Mouse (Mus musculus): ENCODE results near the gene Slc12a8. TPM values are rescaled to one million over a fixed set of nuclear protein-coding genes. Genes with fewer than 3 reads are reported as not detected.

The Slc12a8 gene
- total RNA-seq, 1 experiment: 3.7 TPM

DNA sequence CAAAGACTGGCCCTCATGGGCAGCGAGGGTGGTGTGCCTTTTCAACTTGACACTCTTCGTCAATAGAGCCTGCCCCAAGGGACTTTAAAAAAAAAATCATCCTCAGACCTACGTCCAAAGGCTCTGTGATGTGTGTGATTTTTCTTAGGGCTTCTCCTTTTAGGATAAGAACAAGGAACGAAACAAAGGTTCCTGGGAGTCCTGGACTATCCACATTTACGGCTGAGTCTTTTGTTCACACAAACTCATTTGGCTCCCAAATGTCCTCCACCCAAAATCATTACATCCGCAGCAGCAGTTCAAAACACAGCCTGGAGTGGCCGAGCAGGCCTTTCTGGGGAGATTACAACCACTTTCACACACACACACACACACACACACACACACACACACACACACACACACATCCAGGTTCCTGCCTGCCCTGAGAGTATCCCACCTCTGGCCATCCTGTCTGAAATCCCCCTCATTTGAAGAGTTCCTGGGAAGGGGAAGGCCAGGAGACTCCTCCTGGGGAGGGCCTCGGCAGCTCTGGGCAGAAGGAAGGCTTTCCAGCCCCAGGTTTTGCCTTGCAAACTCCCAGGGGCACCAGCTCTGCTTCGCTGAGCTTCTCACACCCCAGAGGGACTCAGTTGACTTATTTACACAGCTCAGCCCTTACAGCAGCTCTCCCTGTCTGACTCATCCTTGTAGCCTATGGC lies 180.6 kb downstream of the Slc12a8 start:
- no peak for DNase-seq (ENCODE audit: low read depth, low spot score)
- Histone ChIP-seq H3K9ac (ENCODE audit: insufficient read depth, low read depth, low read length, poor library complexity, severe bottlenecking) (no peak overlapping the region), H3K4me3 (ENCODE audit: insufficient read depth in 1 of 2, low read depth in 1 of 2, low read length in 2 of 2, poor library complexity in 1 of 2, severe bottlenecking in 1 of 2) (no peak overlapping the region), H3K27ac (ENCODE audit: insufficient read depth, low read depth, low read length, poor library complexity, severe bottlenecking) (no peak overlapping the region), H3K4me1 (ENCODE audit: control insufficient read depth in 2 of 2, insufficient read depth in 2 of 2, low read length in 2 of 2, poor library complexity in 1 of 2) (no peaks in the 10 kb centered on the region), H3K36me3 (ENCODE audit: control insufficient read depth, insufficient read depth, low read length, poor library complexity, severe bottlenecking) (no peaks in the 10 kb centered on the region), H3K9me3 (ENCODE audit: control insufficient read depth, insufficient read depth, low read depth, low read length) (no peaks in the 10 kb centered on the region)
- TF ChIP-seq CHD2 (IDR thresholded peaks at IDR 0.05; ENCODE audit: low read depth, low read length) (no peak), HCFC1 (IDR thresholded peaks at IDR 0.05; ENCODE audit: borderline replicate concordance, insufficient read depth, low read length) (no peak), MAFK (IDR thresholded peaks at IDR 0.05; ENCODE audit: insufficient read depth, low read depth, low read length) (no peak), ZC3H11A (IDR thresholded peaks at IDR 0.05; ENCODE audit: borderline replicate concordance, low read depth, low read length) (no peak), ZNF384 (IDR thresholded peaks at IDR 0.05; ENCODE audit: low read depth, low read length) (no peak)
- in situ Hi-C loops (cut with MboI; ENCODE audit: low sequenced_read_pairs in 2 of 2, unreplicated experiment in 2 of 2): no loop called here

DNA sequence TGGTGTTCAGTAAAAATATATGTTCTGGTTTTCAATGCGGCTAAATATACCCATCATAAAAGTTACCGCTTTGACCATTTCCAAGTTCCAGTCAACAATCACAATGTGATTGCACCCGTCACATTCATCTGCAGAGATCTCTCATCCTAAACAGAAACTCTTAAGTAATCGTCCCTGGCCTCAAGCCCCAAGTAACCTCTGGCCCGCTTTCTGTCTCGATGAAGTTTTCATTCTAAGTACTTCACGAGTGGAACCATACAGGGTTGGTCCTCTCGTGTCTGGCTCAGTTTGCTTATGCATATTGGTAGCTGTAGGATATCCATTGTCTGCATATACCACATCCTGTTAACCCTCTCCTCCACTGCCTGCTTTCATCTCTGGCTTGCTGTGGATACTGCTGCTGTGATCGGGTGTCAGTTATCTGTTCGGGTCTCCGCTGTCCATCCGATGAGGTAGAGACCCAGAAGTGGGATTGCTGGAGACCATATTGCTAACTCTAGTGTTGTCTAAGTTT lies 181.2 kb downstream of the Slc12a8 start:
- Histone ChIP-seq H3K9me3 (ENCODE audit: control insufficient read depth, insufficient read depth, low read depth, low read length) (no peaks in the 10 kb centered on the region), H3K4me1 (ENCODE audit: control insufficient read depth in 2 of 2, insufficient read depth in 2 of 2, low read length in 2 of 2, poor library complexity in 1 of 2) (no peaks in the 10 kb centered on the region), H3K9ac (ENCODE audit: insufficient read depth, low read depth, low read length, poor library complexity, severe bottlenecking) (no peak overlapping the region), H3K36me3 (ENCODE audit: control insufficient read depth, insufficient read depth, low read length, poor library complexity, severe bottlenecking) (no peaks in the 10 kb centered on the region), H3K27ac (ENCODE audit: insufficient read depth, low read depth, low read length, poor library complexity, severe bottlenecking) (no peak overlapping the region), H3K4me3 (ENCODE audit: insufficient read depth in 1 of 2, low read depth in 1 of 2, low read length in 2 of 2, poor library complexity in 1 of 2, severe bottlenecking in 1 of 2) (no peak overlapping the region)
- TF ChIP-seq ZC3H11A (IDR thresholded peaks at IDR 0.05; ENCODE audit: borderline replicate concordance, low read depth, low read length): no peak
- in situ Hi-C loops (cut with MboI; ENCODE audit: low sequenced_read_pairs in 2 of 2, unreplicated experiment in 2 of 2): no loop called here
- DNase-seq (ENCODE audit: low read depth, low spot score): no peak

- Histone ChIP-seq H3K4me1 (ENCODE audit: control insufficient read depth in 2 of 2, insufficient read depth in 2 of 2, low read length in 2 of 2, poor library complexity in 1 of 2) (no peaks in the 10 kb centered on the region), H3K9me3 (ENCODE audit: control insufficient read depth, insufficient read depth, low read depth, low read length) (no peaks in the 10 kb centered on the region), H3K4me3 (ENCODE audit: insufficient read depth in 1 of 2, low read depth in 1 of 2, low read length in 2 of 2, poor library complexity in 1 of 2, severe bottlenecking in 1 of 2) (no peak overlapping the region), H3K9ac (ENCODE audit: insufficient read depth, low read depth, low read length, poor library complexity, severe bottlenecking) (no peak overlapping the region), H3K36me3 (ENCODE audit: control insufficient read depth, insufficient read depth, low read length, poor library complexity, severe bottlenecking) (no peaks in the 10 kb centered on the region), H3K27ac (ENCODE audit: insufficient read depth, low read depth, low read length, poor library complexity, severe bottlenecking) (no peak overlapping the region)
- TF ChIP-seq HCFC1 (IDR thresholded peaks at IDR 0.05; ENCODE audit: borderline replicate concordance, insufficient read depth, low read length): no peak
- no peak for TF ChIP-seq ZC3H11A (IDR thresholded peaks at IDR 0.05; ENCODE audit: borderline replicate concordance, low read depth, low read length)
- TF ChIP-seq ZNF384 (IDR thresholded peaks at IDR 0.05; ENCODE audit: low read depth, low read length): no peak
- TF ChIP-seq MAFK (IDR thresholded peaks at IDR 0.05; ENCODE audit: insufficient read depth, low read depth, low read length): no peak
- TF ChIP-seq CHD2 (IDR thresholded peaks at IDR 0.05; ENCODE audit: low read depth, low read length): no peak
- in situ Hi-C loops (cut with MboI; ENCODE audit: low sequenced_read_pairs in 2 of 2, unreplicated experiment in 2 of 2): no loop called here
- no peak for DNase-seq (ENCODE audit: low read depth, low spot score)
These were observed 183.5 kb downstream of the Slc12a8 start for GRCm38 (mm10) chr16:33700584-33700983.

DNA sequence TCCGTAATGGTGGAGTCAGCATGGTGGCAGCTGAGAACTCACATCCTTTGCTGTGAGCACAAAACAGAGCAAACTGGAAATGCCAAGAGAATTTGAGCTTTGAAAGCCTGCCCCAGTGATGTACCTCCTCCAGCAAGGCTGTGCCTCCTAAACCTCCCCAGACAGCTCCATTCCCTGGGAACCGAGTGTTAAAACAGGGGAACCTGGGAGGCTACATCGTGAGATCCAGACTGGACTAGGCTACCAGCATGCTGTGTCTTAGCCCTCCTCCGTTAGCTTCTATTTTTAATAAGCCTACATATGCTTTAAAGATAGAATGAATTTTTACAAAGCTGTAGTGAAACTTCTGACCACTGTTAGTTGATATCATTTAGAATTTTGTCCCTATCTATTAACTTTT lies 184.7 kb downstream of the Slc12a8 start:
- Histone ChIP-seq H3K27ac (ENCODE audit: insufficient read depth, low read depth, low read length, poor library complexity, severe bottlenecking) (no peak overlapping the region), H3K4me1 (ENCODE audit: control insufficient read depth in 2 of 2, insufficient read depth in 2 of 2, low read length in 2 of 2, poor library complexity in 1 of 2) (no peaks in the 10 kb centered on the region), H3K9me3 (ENCODE audit: control insufficient read depth, insufficient read depth, low read depth, low read length) (no peaks in the 10 kb centered on the region), H3K4me3 (ENCODE audit: insufficient read depth in 1 of 2, low read depth in 1 of 2, low read length in 2 of 2, poor library complexity in 1 of 2, severe bottlenecking in 1 of 2) (no peak overlapping the region), H3K9ac (ENCODE audit: insufficient read depth, low read depth, low read length, poor library complexity, severe bottlenecking) (no peak overlapping the region), H3K36me3 (ENCODE audit: control insufficient read depth, insufficient read depth, low read length, poor library complexity, severe bottlenecking) (no peaks in the 10 kb centered on the region)
- TF ChIP-seq ZC3H11A (IDR thresholded peaks at IDR 0.05; ENCODE audit: borderline replicate concordance, low read depth, low read length): no peak
- no peak for TF ChIP-seq MAFK (IDR thresholded peaks at IDR 0.05; ENCODE audit: insufficient read depth, low read depth, low read length)
- TF ChIP-seq CHD2 (IDR thresholded peaks at IDR 0.05; ENCODE audit: low read depth, low read length): no peak
- TF ChIP-seq ZNF384 (IDR thresholded peaks at IDR 0.05; ENCODE audit: low read depth, low read length): no peak
- TF ChIP-seq HCFC1 (IDR thresholded peaks at IDR 0.05; ENCODE audit: borderline replicate concordance, insufficient read depth, low read length): no peak
- in situ Hi-C loops (cut with MboI; ENCODE audit: low sequenced_read_pairs in 2 of 2, unreplicated experiment in 2 of 2): no loop called here
- DNase-seq (ENCODE audit: low read depth, low spot score): no peak

- Histone ChIP-seq H3K9me3 (ENCODE audit: control insufficient read depth, insufficient read depth, low read depth, low read length) (no peaks in the 10 kb centered on the region), H3K9ac (ENCODE audit: insufficient read depth, low read depth, low read length, poor library complexity, severe bottlenecking) (no peak overlapping the region), H3K27ac (ENCODE audit: insufficient read depth, low read depth, low read length, poor library complexity, severe bottlenecking) (no peak overlapping the region), H3K36me3 (ENCODE audit: control insufficient read depth, insufficient read depth, low read length, poor library complexity, severe bottlenecking) (no peaks in the 10 kb centered on the region), H3K4me1 (ENCODE audit: control insufficient read depth in 2 of 2, insufficient read depth in 2 of 2, low read length in 2 of 2, poor library complexity in 1 of 2) (no peaks in the 10 kb centered on the region), H3K4me3 (ENCODE audit: insufficient read depth in 1 of 2, low read depth in 1 of 2, low read length in 2 of 2, poor library complexity in 1 of 2, severe bottlenecking in 1 of 2) (no peak overlapping the region)
- TF ChIP-seq CHD2 (IDR thresholded peaks at IDR 0.05; ENCODE audit: low read depth, low read length): no peak
- no peak for TF ChIP-seq ZNF384 (IDR thresholded peaks at IDR 0.05; ENCODE audit: low read depth, low read length)
- in situ Hi-C loops (cut with MboI; ENCODE audit: low sequenced_read_pairs in 2 of 2, unreplicated experiment in 2 of 2): no loop called here
- no peak for DNase-seq (ENCODE audit: low read depth, low spot score)
These were observed 187.2 kb downstream of the Slc12a8 start for GRCm38 (mm10) chr16:33704289-33704688.

All from ES-E14 (cell line).